Mouse (Mus musculus) spleen, adult 12 weeks (tissue): ENCODE measurements at regions not wholly inside any gene's neighbourhood (a gene's known extent, or its start where the extent isn't known, plus 50 kb on each side); places are given as distances from the start of the nearest gene placed in this dataset.

Experiments used
- DNase-seq: peaks from one replicate; pipeline ENCODE4 v3.0.0; 2022; ENCODE audit warnings: low spot score

DNA sequence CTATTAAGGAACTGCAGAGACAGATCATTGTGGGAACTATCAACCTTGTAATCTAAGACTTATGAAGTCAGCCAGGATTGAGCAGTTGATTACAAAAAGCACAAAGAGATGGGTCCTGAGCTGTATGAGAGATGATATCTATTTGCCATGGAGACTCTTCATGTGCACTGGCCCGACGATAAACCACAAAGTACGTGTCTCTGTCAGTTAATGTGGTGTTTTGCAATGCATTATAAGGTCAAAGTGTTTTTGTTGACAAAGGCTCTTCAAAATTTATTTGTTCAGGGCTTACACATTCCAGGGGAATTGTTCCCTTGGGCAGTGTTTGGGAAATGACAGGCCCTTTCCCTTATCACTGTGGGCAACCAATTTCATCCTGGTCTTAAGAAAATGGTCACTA lies 65.7 kb upstream of the Thpo start:
- DNase-seq: no peak

DNA sequence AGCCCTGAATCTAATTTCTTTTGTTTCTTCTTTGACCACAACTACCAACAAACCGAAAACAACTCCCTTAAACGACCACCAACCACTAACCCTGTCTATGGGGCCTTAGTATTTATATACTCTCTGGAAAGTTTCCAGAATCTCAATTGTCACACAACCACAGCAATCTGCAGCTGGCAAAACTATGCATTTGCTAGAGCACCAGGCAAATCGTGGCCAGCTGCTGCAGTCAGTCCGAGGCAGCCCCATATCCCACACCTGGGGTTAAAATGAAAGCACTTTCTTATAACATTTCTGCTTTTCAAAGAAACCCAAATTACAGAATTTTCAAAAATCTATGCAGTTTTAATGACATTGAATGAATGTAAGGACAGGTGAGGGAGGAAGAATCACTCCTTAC lies 63.8 kb upstream of the Thpo start:
- DNase-seq: no peak

DNA sequence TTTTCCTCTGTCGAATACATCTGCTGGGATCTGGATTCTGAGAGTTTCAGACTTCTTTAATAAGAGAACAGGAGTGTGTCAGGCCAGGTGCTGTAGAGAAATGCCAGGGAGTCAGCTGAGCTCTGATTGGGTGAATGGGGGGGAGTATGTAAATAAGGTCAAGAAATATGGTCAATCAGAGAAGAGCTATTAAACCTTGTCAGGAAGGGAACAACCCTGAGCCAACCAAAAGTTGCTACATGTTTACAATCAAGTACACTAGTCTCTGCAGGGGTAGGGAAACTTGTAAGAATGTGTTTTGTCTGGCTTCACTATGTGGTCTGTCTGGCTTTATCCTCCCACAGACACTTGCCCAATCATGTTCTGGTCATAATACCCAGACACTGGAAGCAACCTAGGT lies 60.4 kb upstream of the Thpo start:
- DNase-seq: no peak
